Mouse (Mus musculus) midbrain, embryonic 16.5 days (tissue): ENCODE measurements around the gene Bola1. TPM values are rescaled to one million over a fixed set of nuclear protein-coding genes. Genes with fewer than 3 reads are reported as not detected.

Experiments used
- ATAC-seq: fragments of 200-750 bp; cut with Nextera tagmentation; 2 replicates; pipeline ENCODE4 v1.8.0; 2017; ENCODE audit warnings: moderate TSS enrichment
- H3K27ac ChIP-seq: fragments of 300-500 bp; sonication (generic); 2 replicates; pipeline ENCODE4 v1.5.1; 2014; ENCODE audit warnings: mild to moderate bottlenecking, low read length, mixed read lengths
- H3K27me3 ChIP-seq: fragments of 300-500 bp; sonication (generic); 2 replicates; pipeline ENCODE4 v1.6.1; 2014; ENCODE audit warnings: low read depth, low read length, mixed read lengths; ENCODE audit not compliant: control insufficient read depth, insufficient read depth
- H3K36me3 ChIP-seq: fragments of 300-500 bp; sonication (generic); 2 replicates; pipeline ENCODE4 v1.6.1; 2014; ENCODE audit warnings: mild to moderate bottlenecking, low read length, moderate library complexity, mixed read lengths; ENCODE audit not compliant: control insufficient read depth, insufficient read depth
- H3K4me1 ChIP-seq: fragments of 300-500 bp; sonication (generic); 2 replicates; pipeline ENCODE4 v1.6.1; 2014; ENCODE audit warnings: mild to moderate bottlenecking, low read length, mixed read lengths; ENCODE audit not compliant: control insufficient read depth, insufficient read depth
- H3K4me2 ChIP-seq: fragments of 300-500 bp; sonication (generic); 2 replicates; pipeline ENCODE4 v1.6.1; 2014; ENCODE audit warnings: mild to moderate bottlenecking, low read length, mixed read lengths
- H3K4me3 ChIP-seq: fragments of 300-500 bp; sonication (generic); 2 replicates; pipeline ENCODE4 v1.5.1; 2014; ENCODE audit warnings: low read depth, mild to moderate bottlenecking, low read length, moderate library complexity, mixed read lengths
- H3K9ac ChIP-seq: fragments of 300-500 bp; sonication (generic); 2 replicates; pipeline ENCODE4 v1.6.1; 2014; ENCODE audit warnings: low read depth, low read length, mixed read lengths
- H3K9me3 ChIP-seq: fragments of 300-500 bp; sonication (generic); replicated peaks from 2 replicates; pipeline ENCODE4 v1.6.1; 2014; ENCODE audit warnings: mild to moderate bottlenecking, low read length, mixed read lengths; ENCODE audit not compliant: control insufficient read depth, poor library complexity, severe bottlenecking
- WGBS: fragments of 180-500 bp; shearing (Covaris S2); extraction: QIAGEN DNeasy Blood & Tissue Kit; methylation state at CpG from one replicate; pipeline ENCODE4 v1.1.7; 2014; 5-methylcytosine and 5-hydroxymethylcytosine counted together
- polyA plus RNA-seq: library from polyadenylated mRNA; unstranded; fragments of >200 nt; fragmentation: Nextera tagmentation; extraction: Ambion mirVana; gene quantifications from 2 replicates; pipeline ENCODE4 v1.2.1, GENCODE M21; 2015

Gene Bola1
- polyA plus RNA-seq, 1 experiment from 2014 or later, result 51.3 TPM

DNA sequence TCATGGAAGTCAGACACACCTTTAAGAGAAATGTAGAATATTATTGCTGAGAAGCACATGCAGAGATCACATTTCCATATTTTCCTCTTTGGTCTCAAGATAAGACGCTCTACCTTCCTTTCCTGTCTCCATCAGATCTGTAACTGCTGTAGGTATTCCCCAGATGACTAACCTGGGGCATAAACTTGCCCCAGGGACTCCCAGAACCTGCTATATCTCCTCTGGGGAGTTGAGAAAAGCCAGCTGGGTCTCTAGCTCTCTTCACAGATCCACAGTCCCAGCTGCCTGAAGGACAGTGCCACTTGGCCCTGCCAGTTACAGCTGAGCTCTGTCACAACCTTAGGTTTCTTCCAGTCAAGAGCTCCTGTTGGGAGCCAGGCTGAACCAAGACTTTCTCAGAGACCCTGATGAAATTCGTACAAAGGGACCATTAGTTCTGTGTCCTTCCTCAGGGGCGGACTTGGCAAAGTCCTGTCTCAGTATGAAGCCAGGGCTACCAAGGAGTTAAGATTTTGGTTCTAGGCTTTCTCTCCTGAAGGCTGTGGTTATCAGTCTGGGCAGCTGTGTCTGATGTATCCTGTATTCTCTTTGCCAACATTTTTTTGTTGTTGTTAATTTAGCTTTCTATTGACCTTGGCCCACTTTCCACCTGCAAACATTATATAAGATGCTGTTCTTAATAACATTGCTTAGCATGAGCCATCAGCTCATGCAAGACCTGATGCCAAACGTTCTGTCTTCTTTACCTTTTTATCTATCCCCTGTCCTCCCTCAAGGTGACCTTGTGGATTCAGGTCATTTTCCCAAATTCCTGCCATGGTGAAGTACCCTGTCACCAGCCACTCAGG is 11.6 kb upstream of the Bola1 start:
- Histone ChIP-seq H3K27me3 (no peaks in the 10 kb centered on the region), H3K27ac (no peak overlapping the region), H3K9ac (no peak overlapping the region), H3K9me3 (no peaks in the 10 kb centered on the region), H3K4me1 (no peaks in the 10 kb centered on the region), H3K4me2 (no peak overlapping the region), H3K4me3 (no peak overlapping the region), H3K36me3 (no peaks in the 10 kb centered on the region)
- WGBS, result 83% methylated on average over 4 of the region's 4 CpGs
- ATAC-seq, result no peak

DNA sequence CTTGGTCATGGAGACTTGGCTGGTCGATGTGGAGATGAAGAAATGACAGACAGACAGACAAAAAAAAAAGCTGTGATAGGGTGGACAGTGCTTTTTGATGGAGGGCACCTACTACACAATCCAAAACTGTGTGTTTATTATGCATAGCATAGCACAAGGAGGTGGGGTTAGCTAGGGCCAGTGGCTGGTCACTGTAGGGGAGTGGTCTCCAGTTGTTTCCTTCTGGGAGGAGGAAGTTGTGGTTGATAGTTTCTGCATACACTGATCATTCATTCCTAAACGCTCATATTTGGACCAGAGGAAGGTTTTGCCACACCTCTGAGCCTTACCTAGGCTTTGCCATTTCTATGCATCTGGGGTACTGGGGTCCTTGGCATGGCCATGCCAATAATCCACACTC is 10.9 kb upstream of the Bola1 start:
- Histone ChIP-seq H3K9ac (no peak overlapping the region), H3K27ac (no peak overlapping the region), H3K4me1 (no peaks in the 10 kb centered on the region), H3K4me2 (no peak overlapping the region), H3K9me3 (no peaks in the 10 kb centered on the region), H3K36me3 (no peaks in the 10 kb centered on the region), H3K27me3 (no peaks in the 10 kb centered on the region), H3K4me3 (no peak overlapping the region)
- no peak for ATAC-seq
- WGBS, result 83% methylated on average over 2 of the region's 2 CpGs

- Histone ChIP-seq H3K4me1 (0 out of 2 replicates have a peak, but pooled peaks cover 4% of the 10 kb centered on the region), H3K27me3 (no peaks in the 10 kb centered on the region), H3K36me3 (no peaks in the 10 kb centered on the region), H3K27ac (no peak overlapping the region), H3K9ac (no peak overlapping the region), H3K4me2 (no peak overlapping the region), H3K9me3 (no peaks in the 10 kb centered on the region), H3K4me3 (no peak overlapping the region)
- no peak for ATAC-seq
- WGBS, result 73% methylated on average over 2 of the region's 2 CpGs
Observed at GRCm38 (mm10) chr3:96228828-96229227, 9.3 kb upstream of the Bola1 start.

DNA sequence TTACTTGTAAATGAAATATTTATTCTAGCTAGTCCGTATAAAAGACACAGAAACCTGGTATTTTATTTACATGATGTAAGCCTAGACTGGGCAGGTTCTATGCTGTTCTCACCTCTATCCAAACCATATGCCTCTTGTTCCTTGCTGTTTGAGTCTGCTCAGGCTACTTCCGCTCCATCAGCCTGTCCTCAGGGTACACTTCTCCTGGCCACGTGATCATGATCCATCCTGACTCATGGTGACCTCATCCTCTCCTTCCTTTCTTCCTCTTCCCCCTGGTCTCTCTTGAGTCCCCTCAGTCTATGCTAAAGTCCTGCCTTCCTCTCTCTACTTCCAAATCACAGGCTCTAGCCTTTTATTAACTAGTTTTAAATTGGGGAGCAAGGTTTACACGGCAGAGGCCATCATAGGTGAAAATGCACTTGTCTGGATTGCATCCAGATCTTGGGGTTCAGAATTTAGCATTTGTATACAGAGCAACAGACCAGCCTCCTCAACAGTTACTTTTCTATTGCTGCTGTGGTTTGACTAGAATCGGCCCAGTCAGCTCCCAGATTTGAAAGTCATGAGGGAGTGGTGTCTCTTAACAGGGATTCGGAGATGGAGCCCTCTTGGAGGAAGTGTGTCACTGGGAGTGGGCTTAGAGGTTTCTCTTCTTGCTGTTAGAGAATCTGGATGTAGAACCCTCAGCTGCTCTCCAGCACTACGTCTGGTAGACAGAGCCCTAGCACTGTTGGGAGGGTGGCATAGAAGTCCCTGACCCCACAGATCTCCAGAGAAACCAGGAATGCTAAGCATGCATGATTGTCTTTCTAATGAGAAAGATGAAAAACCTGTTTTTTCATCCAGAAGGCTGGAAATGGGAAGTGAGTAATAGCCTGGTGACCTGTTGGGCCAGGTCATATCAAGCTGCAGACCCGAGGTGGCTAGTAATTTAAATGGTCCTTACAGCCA is 7.5 kb upstream of the Bola1 start:
- no peaks in the 10 kb centered on the region for H3K36me3 ChIP-seq
- H3K4me1 ChIP-seq, result peaks cover 12% of the 10 kb centered on the region
- ATAC-seq, result no peak
- WGBS, result 83% methylated on average over 8 of the region's 8 CpGs
- no peak overlapping the region for H3K9ac ChIP-seq
- no peak overlapping the region for H3K4me3 ChIP-seq
- H3K27ac ChIP-seq, result no peak overlapping the region
- no peaks in the 10 kb centered on the region for H3K9me3 ChIP-seq
- no peak overlapping the region for H3K4me2 ChIP-seq
- no peaks in the 10 kb centered on the region for H3K27me3 ChIP-seq

DNA sequence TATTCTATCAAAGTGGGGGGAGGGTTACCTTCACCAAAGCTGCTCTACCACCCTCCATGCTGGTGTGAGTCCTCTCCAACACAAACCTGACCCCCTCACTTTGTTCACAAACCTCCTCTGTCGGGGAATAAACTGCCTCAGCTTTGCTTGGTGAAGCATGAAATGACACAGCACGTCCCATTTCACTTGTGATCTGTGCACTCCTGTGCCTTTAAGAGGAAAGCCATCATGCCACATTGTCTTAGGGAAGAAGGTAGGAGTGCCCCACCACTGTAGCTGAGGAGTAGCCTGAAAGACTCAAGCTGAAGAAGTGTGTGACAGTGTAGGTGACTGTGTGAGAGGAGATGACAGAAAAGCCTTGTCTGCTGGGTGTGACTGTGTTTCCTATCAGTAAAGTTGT is 5.9 kb upstream of the Bola1 start:
- ATAC-seq, result no peak
- Histone ChIP-seq H3K27ac (no peak overlapping the region), H3K27me3 (no peaks in the 10 kb centered on the region), H3K9me3 (no peaks in the 10 kb centered on the region), H3K9ac (no peak overlapping the region), H3K4me1 (peaks cover 18% of the 10 kb centered on the region), H3K4me2 (no peak overlapping the region), H3K4me3 (no peak overlapping the region), H3K36me3 (no peaks in the 10 kb centered on the region)
- 9% methylated on average over 2 of the region's 2 CpGs for WGBS

DNA sequence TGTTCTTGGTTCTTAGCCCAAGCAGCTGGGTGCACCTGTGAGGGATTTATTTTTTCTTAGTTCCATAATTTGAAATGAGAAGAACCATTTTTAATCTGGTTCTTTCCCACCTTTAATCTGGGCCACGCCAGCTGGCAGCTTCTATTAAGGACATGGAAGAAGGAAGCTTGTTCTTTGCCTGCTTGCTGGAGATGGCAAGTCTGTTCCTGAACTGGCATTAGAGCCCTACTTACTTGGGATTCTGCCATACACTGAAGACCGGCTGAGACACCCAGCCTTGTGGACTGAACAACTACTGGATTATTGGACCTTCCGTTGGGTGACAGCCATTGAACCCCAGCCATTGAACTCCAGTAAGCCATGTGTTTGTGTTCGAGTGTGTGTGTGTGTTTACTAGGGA is 3.3 kb upstream of the Bola1 start:
- no peak overlapping the region for H3K4me3 ChIP-seq
- 85% methylated on average over 4 of the region's 4 CpGs for whole genome bisulfite sequencing

GRCm38 (mm10) chr3:96221640-96222038 is 2.1 kb upstream of the Bola1 start:
- Histone ChIP-seq H3K4me3 (peak overlapping the region; percentile 67), H3K27ac (peak overlapping the region; percentile 98), H3K4me1 (peaks cover 25% of the 10 kb centered on the region), H3K36me3 (no peaks in the 10 kb centered on the region), H3K9ac (peak overlapping the region; percentile 78), H3K27me3 (no peaks in the 10 kb centered on the region), H3K9me3 (no peaks in the 10 kb centered on the region), H3K4me2 (peak overlapping the region; percentile 65)
- WGBS, result 9% methylated on average over 9 of the region's 9 CpGs
- no peak for ATAC-seq

More for the DNA sequence above, 3.3 kb upstream of the Bola1 start:
- Histone ChIP-seq H3K4me2 (peak overlapping the region; percentile 65; the same call in 1 of the 2 replicates), H3K4me1 (peaks cover 25% of the 10 kb centered on the region), H3K27me3 (no peaks in the 10 kb centered on the region), H3K27ac (no peak overlapping the region), H3K9me3 (no peaks in the 10 kb centered on the region), H3K9ac (no peak overlapping the region), H3K36me3 (no peaks in the 10 kb centered on the region)
- ATAC-seq, result no peak

- no peaks in the 10 kb centered on the region for H3K27me3 ChIP-seq
- under 1% methylated on average over 43 of the region's 43 CpGs for WGBS
- H3K4me2 ChIP-seq, result peak within 1 kb of the TSS; percentile 65
- H3K9ac ChIP-seq, result peak within 1 kb of the TSS; percentile 78
- peak within 1 kb of the TSS; percentile 67 for H3K4me3 ChIP-seq
- H3K27ac ChIP-seq, result peak within 1 kb of the TSS; percentile 98
- peak; percentile 82 for ATAC-seq
- H3K4me1 ChIP-seq, result peaks cover 25% of the 10 kb centered on the region
- no peaks in the 10 kb centered on the region for H3K36me3 ChIP-seq
- H3K9me3 ChIP-seq, result no peaks in the 10 kb centered on the region
Observed at GRCm38 (mm10) chr3:96220765-96221639, 1.5 kb upstream of the Bola1 start, which contains the start of the genes Hist2h2ac and Hist2h2be. Gene Hist2h2ac (minus strand): TSS chr3:96220880. Gene Hist2h2be (plus strand): TSS chr3:96221119.
